Mouse (Mus musculus): ENCODE data around the gene Rtn4. TPM values are rescaled to one million over a fixed set of nuclear protein-coding genes. Genes with fewer than 3 reads are reported as not detected.

The Rtn4 gene
- total and polyA plus RNA-seq, 2 experiments from 2014 or later = 167 to 400 TPM

- H3K36me3 ChIP-seq (ENCODE audit: insufficient read depth) = no peaks in the 10 kb centered on the region
- TF ChIP-seq CTCF (IDR thresholded peaks at IDR 0.05; ENCODE audit: low read depth) = no peak
- ATAC-seq = no peak
- no peak overlapping the region for H3K4me2 ChIP-seq (ENCODE audit: low read depth)
- no peak overlapping the region for H3K27ac ChIP-seq (ENCODE audit: low read depth, low read length)
- H3K4me3 ChIP-seq (ENCODE audit: low read depth, low read length) = no peak overlapping the region
- 70% methylated on average over 1 of the region's 1 CpGs for WGBS
- H3K9me3 ChIP-seq (ENCODE audit: low read length) = no peaks in the 10 kb centered on the region
- no peak overlapping the region for H3K9ac ChIP-seq
- H3K27me3 ChIP-seq (ENCODE audit: insufficient read depth, low read length) = no peaks in the 10 kb centered on the region
- peaks cover 9% of the 10 kb centered on the region; the same call in 1 of the 2 replicates for H3K4me1 ChIP-seq (ENCODE audit: insufficient read depth)
- no peak for DNase-seq
Observed at GRCm38 (mm10) chr11:29691556-29691955, 1.2 kb upstream of the Rtn4 start.

DNA sequence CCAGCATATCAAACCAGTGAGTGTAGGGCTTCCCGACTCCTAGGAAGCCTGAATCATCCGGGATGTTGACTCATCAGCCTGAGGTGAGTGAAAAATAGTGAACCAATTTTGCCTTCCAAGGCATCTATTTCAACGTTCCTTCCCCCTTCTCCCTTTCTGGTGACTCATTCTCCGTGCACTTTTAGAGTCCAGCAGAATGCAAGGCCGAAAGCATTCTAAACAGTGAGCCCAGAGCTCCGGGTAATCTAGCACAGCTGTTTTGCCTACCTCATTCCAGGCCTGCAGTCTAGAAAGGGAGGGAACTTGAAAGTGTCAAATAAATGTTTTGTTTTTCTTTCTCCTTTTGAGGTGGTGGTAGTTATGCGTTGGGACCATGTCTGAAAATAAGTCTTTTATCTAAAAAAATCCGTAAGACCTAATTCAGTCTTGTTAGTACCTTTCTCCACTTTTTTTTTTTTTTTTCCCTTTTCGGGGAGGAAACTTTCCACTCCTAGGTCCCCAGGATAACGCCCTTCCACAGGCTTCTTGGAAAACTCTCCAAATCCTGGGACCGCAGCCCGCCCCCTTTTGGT is 550 bp upstream of the Rtn4 start:
- WGBS = 26% methylated on average over 12 of the region's 12 CpGs

GRCm38 (mm10) chr11:29693576-29694410 is 1.0 kb downstream of the Rtn4 start:
- peak; percentile 87 for ATAC-seq
- Histone ChIP-seq H3K27ac (ENCODE audit: low read depth, low read length) (peak overlapping the region; percentile 99), H3K4me1 (ENCODE audit: insufficient read depth) (peaks cover 15% of the 10 kb centered on the region), H3K9ac (peak overlapping the region; percentile 99), H3K9me3 (ENCODE audit: low read length) (no peaks in the 10 kb centered on the region), H3K27me3 (ENCODE audit: insufficient read depth, low read length) (no peaks in the 10 kb centered on the region), H3K4me3 (ENCODE audit: low read depth, low read length) (peak overlapping the region; percentile 100), H3K4me2 (ENCODE audit: low read depth) (peak overlapping the region; percentile 53), H3K36me3 (ENCODE audit: insufficient read depth) (no peaks in the 10 kb centered on the region)
- peak; percentile 79 for TF ChIP-seq CTCF (IDR thresholded peaks at IDR 0.05; ENCODE audit: low read depth)
- under 1% methylated on average over 44 of the region's 53 CpGs for WGBS
- DNase-seq = peak; percentile 91

More for the DNA sequence above, 550 bp upstream of the Rtn4 start:
- Histone ChIP-seq H3K4me1 (ENCODE audit: insufficient read depth) (peaks cover 10% of the 10 kb centered on the region), H3K27me3 (ENCODE audit: insufficient read depth, low read length) (no peaks in the 10 kb centered on the region), H3K36me3 (ENCODE audit: insufficient read depth) (no peaks in the 10 kb centered on the region), H3K9ac (no peak overlapping the region), H3K4me2 (ENCODE audit: low read depth) (peak overlapping the region; percentile 18; the same call in 1 of the 2 replicates), H3K9me3 (ENCODE audit: low read length) (no peaks in the 10 kb centered on the region), H3K27ac (ENCODE audit: low read depth, low read length) (no peak overlapping the region), H3K4me3 (ENCODE audit: low read depth, low read length) (peak overlapping the region; percentile 100)
- peak; percentile 54; the same call in 1 of the 2 replicates for TF ChIP-seq CTCF (IDR thresholded peaks at IDR 0.05; ENCODE audit: low read depth)
- ATAC-seq = no peak
- DNase-seq = no peak

GRCm38 (mm10) chr11:29694754-29695153 is 2.0 kb downstream of the Rtn4 start:
- Histone ChIP-seq H3K9ac (no peak overlapping the region), H3K4me1 (ENCODE audit: insufficient read depth) (peaks cover 15% of the 10 kb centered on the region), H3K4me3 (ENCODE audit: low read depth, low read length) (peak overlapping the region; percentile 100), H3K4me2 (ENCODE audit: low read depth) (peak overlapping the region; percentile 53; the same call in 1 of the 2 replicates), H3K27ac (ENCODE audit: low read depth, low read length) (no peak overlapping the region), H3K9me3 (ENCODE audit: low read length) (no peaks in the 10 kb centered on the region), H3K27me3 (ENCODE audit: insufficient read depth, low read length) (no peaks in the 10 kb centered on the region), H3K36me3 (ENCODE audit: insufficient read depth) (no peaks in the 10 kb centered on the region)
- DNase-seq (no peak), ATAC-seq (no peak)
- TF ChIP-seq CTCF (IDR thresholded peaks at IDR 0.05; ENCODE audit: low read depth) = no peak

- Histone ChIP-seq H3K27me3 (ENCODE audit: insufficient read depth, low read length) (no peaks in the 10 kb centered on the region), H3K9ac (no peak overlapping the region), H3K36me3 (ENCODE audit: insufficient read depth) (peaks cover 15% of the 10 kb centered on the region), H3K9me3 (ENCODE audit: low read length) (no peaks in the 10 kb centered on the region), H3K4me3 (ENCODE audit: low read depth, low read length) (no peak overlapping the region), H3K27ac (ENCODE audit: low read depth, low read length) (no peak overlapping the region), H3K4me2 (ENCODE audit: low read depth) (no peak overlapping the region), H3K4me1 (ENCODE audit: insufficient read depth) (peaks cover 5% of the 10 kb centered on the region; the same call in 1 of the 2 replicates)
- WGBS = 77% methylated on average over 3 of the region's 3 CpGs
- TF ChIP-seq CTCF (IDR thresholded peaks at IDR 0.05; ENCODE audit: low read depth) = no peak
- DNase-seq (no peak), ATAC-seq (no peak)
Observed at GRCm38 (mm10) chr11:29702721-29703120, 10.0 kb downstream of the Rtn4 start.

DNA sequence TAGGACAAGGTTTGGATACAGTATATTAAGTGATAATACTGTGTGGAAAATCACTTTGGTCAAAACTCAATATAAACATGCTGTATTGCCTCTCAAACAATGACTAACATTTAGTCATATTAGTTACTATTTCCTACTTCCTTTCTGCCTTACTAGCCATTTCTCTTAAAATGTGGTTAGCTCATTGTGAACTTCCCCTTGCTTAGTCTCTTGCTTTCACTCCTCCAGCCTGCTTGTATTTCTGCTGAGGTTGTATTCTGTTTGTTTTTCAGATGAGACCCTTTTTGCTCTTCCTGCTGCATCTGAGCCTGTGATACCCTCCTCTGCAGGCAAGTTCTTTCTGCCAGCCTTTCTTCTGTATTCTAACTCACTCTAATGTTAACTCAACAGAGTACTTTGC is 12.5 kb downstream of the Rtn4 start:
- Histone ChIP-seq H3K4me1 (ENCODE audit: insufficient read depth) (peaks cover 5% of the 10 kb centered on the region; the same call in 1 of the 2 replicates), H3K27ac (ENCODE audit: low read depth, low read length) (no peak overlapping the region), H3K36me3 (ENCODE audit: insufficient read depth) (peaks cover 23% of the 10 kb centered on the region), H3K4me3 (ENCODE audit: low read depth, low read length) (no peak overlapping the region), H3K9ac (no peak overlapping the region), H3K27me3 (ENCODE audit: insufficient read depth, low read length) (no peaks in the 10 kb centered on the region), H3K4me2 (ENCODE audit: low read depth) (no peak overlapping the region), H3K9me3 (ENCODE audit: low read length) (no peaks in the 10 kb centered on the region)
- no peak for TF ChIP-seq CTCF (IDR thresholded peaks at IDR 0.05; ENCODE audit: low read depth)
- ATAC-seq (no peak), DNase-seq (no peak)

- Histone ChIP-seq H3K27ac (ENCODE audit: low read depth, low read length) (no peak overlapping the region), H3K4me3 (ENCODE audit: low read depth, low read length) (no peak overlapping the region), H3K4me1 (ENCODE audit: insufficient read depth) (peaks cover 5% of the 10 kb centered on the region; the same call in 1 of the 2 replicates), H3K9me3 (ENCODE audit: low read length) (no peaks in the 10 kb centered on the region), H3K9ac (no peak overlapping the region), H3K36me3 (ENCODE audit: insufficient read depth) (peaks cover 23% of the 10 kb centered on the region), H3K27me3 (ENCODE audit: insufficient read depth, low read length) (no peaks in the 10 kb centered on the region), H3K4me2 (ENCODE audit: low read depth) (no peak overlapping the region)
- no peak for ATAC-seq
- 90% methylated on average over 4 of the region's 4 CpGs for WGBS
- no peak for TF ChIP-seq CTCF (IDR thresholded peaks at IDR 0.05; ENCODE audit: low read depth)
- DNase-seq = no peak
Observed at GRCm38 (mm10) chr11:29706845-29707244, 14.1 kb downstream of the Rtn4 start.
